Mouse (Mus musculus) intestine, postnatal 0 days (tissue): ENCODE data around the gene Eif2ak4. TPM values are rescaled to one million over a fixed set of nuclear protein-coding genes. Genes with fewer than 3 reads are reported as not detected.

Experiments
- ATAC-seq: fragments of 200-750 bp; cut with Nextera tagmentation; 2 replicates; pipeline ENCODE4 v1.8.0; 2017; ENCODE audit warnings: mild to moderate bottlenecking, moderate TSS enrichment, moderate library complexity
- H3K27ac ChIP-seq: fragments of 300-500 bp; sonication (generic); 2 replicates; pipeline ENCODE4 v1.5.1; 2014; ENCODE audit warnings: mild to moderate bottlenecking, low read depth, low read length, moderate library complexity
- H3K27me3 ChIP-seq: fragments of 300-500 bp; sonication (generic); replicated peaks from 2 replicates; pipeline ENCODE4 v1.6.1; 2014; ENCODE audit warnings: low read length, mixed read lengths; ENCODE audit not compliant: control insufficient read depth, insufficient read depth
- H3K36me3 ChIP-seq: fragments of 300-500 bp; sonication (generic); 2 replicates; pipeline ENCODE4 v1.6.1; 2014; ENCODE audit warnings: mild to moderate bottlenecking, moderate library complexity; ENCODE audit not compliant: control insufficient read depth, insufficient read depth
- H3K4me1 ChIP-seq: fragments of 300-500 bp; sonication (generic); replicated peaks from 2 replicates; pipeline ENCODE4 v1.6.1; 2014; ENCODE audit warnings: antibody characterized with exemption, low read length, mixed read lengths; ENCODE audit not compliant: control insufficient read depth, insufficient read depth
- H3K4me2 ChIP-seq: fragments of 300-500 bp; sonication (generic); replicated peaks from 2 replicates; pipeline ENCODE4 v1.6.1; 2014; ENCODE audit warnings: low read depth, mild to moderate bottlenecking, moderate library complexity
- H3K4me3 ChIP-seq: fragments of 300-500 bp; sonication (generic); 2 replicates; pipeline ENCODE4 v1.5.1; 2014; ENCODE audit warnings: low read depth, low read length
- H3K9ac ChIP-seq: fragments of 300-500 bp; sonication (generic); 2 replicates; pipeline ENCODE4 v1.6.1; 2014; ENCODE audit warnings: mild to moderate bottlenecking, low read depth, low read length
- H3K9me3 ChIP-seq: fragments of 300-500 bp; sonication (generic); 2 replicates; pipeline ENCODE4 v1.6.1; 2016; ENCODE audit warnings: mixed run types; ENCODE audit not compliant: control insufficient read depth
- CTCF ChIP-seq: sonication (generic); IDR thresholded peaks from 2 replicates; pipeline ENCODE4 v1.5.1; 2016; ENCODE audit warnings: low read depth, mild to moderate bottlenecking, control low read depth, antibody characterized with exemption, moderate library complexity
- WGBS: fragments of 180-500 bp; shearing (Covaris S2); extraction: QIAGEN DNeasy Blood & Tissue Kit; methylation state at CpG from one replicate; pipeline ENCODE4 v1.1.7; 2014; 5-methylcytosine and 5-hydroxymethylcytosine counted together
- polyA plus RNA-seq: library from polyadenylated mRNA; unstranded; fragments of >200 nt; fragmentation: Nextera tagmentation; extraction: Ambion mirVana; gene quantifications from 2 replicates; pipeline ENCODE4 v1.2.1, GENCODE M21; 2015

Eif2ak4 gene
- polyA plus RNA-seq, 1 experiment from 2014 or later, result 3.7 TPM

DNA sequence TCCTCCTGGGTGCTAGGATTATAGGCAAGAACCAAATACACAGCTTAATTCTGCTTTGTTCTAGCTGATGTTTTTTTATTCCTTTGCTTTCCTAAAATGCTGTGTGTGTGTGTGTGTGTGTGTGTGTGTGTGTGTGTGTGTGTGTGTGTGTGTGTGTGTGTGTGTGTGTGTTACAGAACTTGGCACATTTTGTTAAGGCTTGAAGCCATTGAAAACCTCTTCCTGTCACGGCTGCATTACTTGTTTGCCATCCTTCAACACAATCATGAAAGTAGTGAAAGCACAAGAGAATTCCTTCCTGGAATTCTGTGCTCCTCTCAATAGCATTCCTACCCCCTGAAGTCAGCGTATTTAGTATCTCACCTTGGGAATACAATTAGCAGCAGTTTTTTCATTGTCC is 77.5 kb downstream of the Eif2ak4 start:
- Histone ChIP-seq H3K27me3 (no peaks in the 10 kb centered on the region), H3K4me3 (no peak overlapping the region), H3K27ac (no peak overlapping the region), H3K4me1 (no peaks in the 10 kb centered on the region), H3K9ac (no peak overlapping the region), H3K36me3 (peaks cover 69% of the 10 kb centered on the region), H3K9me3 (no peaks in the 10 kb centered on the region), H3K4me2 (no peak overlapping the region)
- no peak for ATAC-seq
- TF ChIP-seq CTCF, result no peak
- WGBS, result 60% methylated on average over 2 of the region's 2 CpGs

DNA sequence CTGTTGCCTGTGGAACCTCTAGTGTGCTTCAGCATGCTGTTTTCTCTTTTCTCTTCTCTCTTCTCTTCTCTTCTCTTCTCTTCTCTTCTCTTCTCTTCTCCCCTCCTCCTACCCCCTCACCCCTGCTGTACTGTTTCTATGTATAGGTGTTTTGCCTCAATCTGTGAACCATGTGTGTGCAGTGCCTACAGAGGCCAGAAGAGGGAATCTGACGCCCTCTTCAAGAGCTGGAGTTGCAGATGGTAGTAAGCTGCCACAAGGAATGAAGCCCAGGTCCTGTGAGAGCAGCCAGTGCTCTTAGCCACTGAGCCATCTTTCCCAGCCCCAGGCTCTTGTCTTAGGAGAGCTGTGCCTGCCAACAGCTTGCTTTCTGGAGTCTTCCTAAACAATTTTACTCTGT is 78.2 kb downstream of the Eif2ak4 start:
- Histone ChIP-seq H3K4me2 (no peak overlapping the region), H3K9me3 (no peaks in the 10 kb centered on the region), H3K9ac (no peak overlapping the region), H3K27ac (no peak overlapping the region), H3K4me1 (no peaks in the 10 kb centered on the region), H3K4me3 (no peak overlapping the region), H3K36me3 (peaks cover 73% of the 10 kb centered on the region), H3K27me3 (no peaks in the 10 kb centered on the region)
- 67% methylated on average over 1 of the region's 1 CpGs for WGBS
- ATAC-seq, result no peak
- peak; percentile 50 for TF ChIP-seq CTCF

DNA sequence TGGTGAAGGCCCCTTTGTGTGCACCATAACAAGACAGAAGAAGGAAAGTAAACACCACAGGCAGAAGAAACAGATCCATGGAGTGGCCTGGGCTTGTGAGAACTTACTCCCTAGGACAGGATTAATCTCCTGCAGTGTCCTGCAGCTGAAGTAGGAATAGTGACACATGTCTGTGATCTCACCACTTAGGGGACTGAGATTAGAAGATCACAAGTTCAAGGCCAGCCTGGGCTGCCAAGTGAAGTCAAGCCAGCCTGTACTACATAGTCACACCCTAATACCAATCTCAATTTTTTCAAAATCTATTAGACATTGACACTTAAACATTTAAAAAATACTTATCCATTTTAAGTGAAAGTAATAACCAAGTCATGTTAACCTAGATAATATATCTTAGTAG is 79.9 kb downstream of the Eif2ak4 start:
- Histone ChIP-seq H3K27ac (no peak overlapping the region), H3K36me3 (peaks cover 72% of the 10 kb centered on the region), H3K27me3 (no peaks in the 10 kb centered on the region), H3K4me3 (no peak overlapping the region), H3K9me3 (no peaks in the 10 kb centered on the region), H3K9ac (no peak overlapping the region), H3K4me2 (no peak overlapping the region), H3K4me1 (no peaks in the 10 kb centered on the region)
- no peak for ATAC-seq
- TF ChIP-seq CTCF, result no peak

DNA sequence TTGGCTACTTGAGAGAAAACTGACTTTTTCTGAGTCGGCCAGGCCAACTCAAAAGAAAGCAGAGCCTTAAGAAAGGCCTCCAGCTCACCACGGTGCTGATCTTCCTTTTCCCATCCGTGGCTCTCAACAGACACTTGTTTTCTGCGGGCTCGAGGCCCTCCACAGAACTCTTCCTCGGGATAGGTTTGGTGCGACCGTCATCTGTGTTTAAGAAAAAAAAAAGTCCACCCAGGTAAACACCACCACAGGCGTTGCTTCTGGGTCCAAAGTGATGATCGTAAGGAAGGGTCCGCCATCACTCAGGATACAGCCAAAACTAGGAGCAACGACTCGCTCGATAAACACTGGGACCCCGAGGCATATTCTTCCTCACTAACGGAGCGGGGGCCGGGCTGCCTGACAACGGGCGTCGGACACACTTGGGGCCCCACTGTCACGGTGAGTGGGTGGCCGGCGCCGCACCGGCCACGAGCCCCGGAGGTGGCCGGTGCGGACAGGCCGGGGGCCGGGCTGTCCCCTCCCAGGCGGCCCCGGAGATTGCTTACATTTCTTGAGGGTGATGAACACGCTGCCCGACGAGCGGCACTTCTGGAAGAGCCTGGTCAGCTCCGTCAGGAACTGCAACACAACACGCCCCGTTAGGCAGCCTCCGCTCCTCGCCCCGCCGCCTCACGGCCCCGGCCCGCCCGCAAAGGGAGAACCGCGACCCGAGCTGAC is 90.6 kb downstream of the Eif2ak4 start:
- peak overlapping the region; percentile 80; the same call in 1 of the 2 replicates for H3K27ac ChIP-seq
- under 1% methylated on average over 52 of the region's 52 CpGs for WGBS
- peak; percentile 66; the same call in 1 of the 2 replicates for ATAC-seq
- H3K27me3 ChIP-seq, result no peaks in the 10 kb centered on the region
- peaks cover 29% of the 10 kb centered on the region for H3K36me3 ChIP-seq
- 0 out of 2 replicates have a peak, but pooled peaks cover 4% of the 10 kb centered on the region for H3K4me1 ChIP-seq
- H3K4me3 ChIP-seq, result peak overlapping the region; percentile 71
- peak overlapping the region; percentile 97 for H3K4me2 ChIP-seq
- H3K9ac ChIP-seq, result peak overlapping the region; percentile 71
- H3K9me3 ChIP-seq, result no peaks in the 10 kb centered on the region
- TF ChIP-seq CTCF, result no peak

DNA sequence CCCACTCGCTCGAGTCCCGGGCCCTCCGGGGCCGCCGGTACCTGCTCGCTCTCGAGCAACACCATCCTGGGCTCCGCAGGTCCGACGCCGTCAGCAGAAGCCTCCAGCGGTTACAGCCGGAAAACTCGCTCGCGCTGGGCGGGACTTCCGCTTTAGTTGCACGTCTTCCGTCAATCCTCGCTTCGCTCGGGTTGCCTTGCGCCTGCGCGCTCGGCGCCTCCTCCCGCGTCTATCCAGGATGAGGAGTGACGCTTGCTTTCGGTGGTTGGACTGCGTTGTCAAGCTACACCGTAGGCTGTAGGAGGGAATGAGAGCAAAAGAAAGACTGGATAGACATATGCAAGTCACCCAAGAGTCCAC is 91.1 kb downstream of the Eif2ak4 start, which contains the start of gene Srp14:
Gene Srp14 (minus strand): TSS at position 162 of the 360 bp plus-strand sequence.
- Histone ChIP-seq H3K9ac (peak within 1 kb of the TSS; percentile 71), H3K4me1 (0 out of 2 replicates have a peak, but pooled peaks cover 4% of the 10 kb centered on the region), H3K9me3 (no peaks in the 10 kb centered on the region), H3K27ac (peak within 1 kb of the TSS; percentile 80; the same call in 1 of the 2 replicates), H3K36me3 (peaks cover 24% of the 10 kb centered on the region), H3K27me3 (no peaks in the 10 kb centered on the region), H3K4me2 (peak within 1 kb of the TSS; percentile 97), H3K4me3 (peak within 1 kb of the TSS; percentile 71)
- ATAC-seq, result peak; percentile 88
- TF ChIP-seq CTCF, result no peak
- 0% methylated on average over 34 of the region's 35 CpGs for WGBS

DNA sequence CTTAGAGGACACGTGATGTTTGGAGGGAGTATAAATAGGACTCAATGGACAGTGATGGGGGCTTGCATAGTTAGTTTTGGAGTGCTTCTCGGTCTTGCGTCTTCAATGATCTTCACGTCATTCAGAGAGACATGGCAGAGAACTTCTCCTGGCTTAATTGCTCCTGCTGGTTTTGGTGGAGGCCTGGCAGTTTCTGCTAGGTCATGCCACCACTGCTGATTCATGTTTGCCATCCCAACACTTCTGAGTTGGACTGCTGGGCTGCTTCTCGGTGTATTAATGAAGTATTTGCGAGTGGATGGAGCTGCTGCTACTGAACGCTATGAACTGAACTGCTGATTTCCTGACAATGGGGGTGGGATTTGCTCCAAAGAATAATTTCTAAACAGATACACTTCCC is 92.5 kb downstream of the Eif2ak4 start:
- no peak for ATAC-seq
- 93% methylated on average over 7 of the region's 7 CpGs for WGBS

More for the DNA sequence above, 92.5 kb downstream of the Eif2ak4 start:
- H3K4me3 ChIP-seq, result no peak overlapping the region
- no peak overlapping the region for H3K27ac ChIP-seq
- no peak overlapping the region for H3K4me2 ChIP-seq
- no peaks in the 10 kb centered on the region for H3K27me3 ChIP-seq
- H3K36me3 ChIP-seq, result peaks cover 12% of the 10 kb centered on the region
- no peak for TF ChIP-seq CTCF
- H3K9me3 ChIP-seq, result no peaks in the 10 kb centered on the region
- H3K4me1 ChIP-seq, result 0 out of 2 replicates have a peak, but pooled peaks cover 4% of the 10 kb centered on the region
- no peak overlapping the region for H3K9ac ChIP-seq
